Mouse (Mus musculus) layer of hippocampus, adult 2 months (tissue): Measurements from ENCODE around the gene Lix1l. TPM values are rescaled to one million over a fixed set of nuclear protein-coding genes. Genes with fewer than 3 reads are reported as not detected.

Experiments used
- DNase-seq, 2 experiments: peaks; one replicate each; pipeline ENCODE4 v3.0.0; 2022; ENCODE audit warnings: low spot score in 2 of 2
- H3K27ac ChIP-seq: fragments of 200-600 bp; 2 replicates; pipeline ENCODE4 v1.8.1; 2022
- H3K4me3 ChIP-seq: fragments of 200-600 bp; 2 replicates; pipeline ENCODE4 v1.8.1; 2022; ENCODE audit warnings: mild to moderate bottlenecking
- CTCF ChIP-seq: fragments of 200-600 bp; conservative IDR thresholded peaks from 2 replicates; pipeline ENCODE4 v1.8.1; 2022; ENCODE audit warnings: antibody characterized with exemption, mild to moderate bottlenecking, moderate library complexity
- total RNA-seq, 2 experiments: library from RNA; stranded (reverse); gene quantifications; 2 replicates each; pipeline ENCODE4 v1.2.3; 2021

The Lix1l gene
- total RNA-seq, 2 experiments from 2014 or later = 29.0 to 29.1 TPM

GRCm38 (mm10) chr3:96579885-96580454 lies 21.0 kb upstream of the Lix1l start:
- DNase-seq = peak; percentile 91 to 93
- Histone ChIP-seq H3K4me3 (peak overlapping the region; percentile 48), H3K27ac (peak overlapping the region; percentile 72)
- TF ChIP-seq CTCF = peak; percentile 100

- Histone ChIP-seq H3K27ac (no peak overlapping the region), H3K4me3 (no peak overlapping the region)
- no peak for TF ChIP-seq CTCF
- DNase-seq = no peak
These were observed 19.8 kb upstream of the Lix1l start for GRCm38 (mm10) chr3:96581141-96581540.

- TF ChIP-seq CTCF = no peak
- Histone ChIP-seq H3K27ac (no peak overlapping the region), H3K4me3 (no peak overlapping the region)
- peak in 1 of 2 experiments; percentile 9 for DNase-seq
These were observed 19.0 kb upstream of the Lix1l start for GRCm38 (mm10) chr3:96581771-96582515.

GRCm38 (mm10) chr3:96583386-96583785 lies 17.6 kb upstream of the Lix1l start:
- no peak overlapping the region for H3K27ac ChIP-seq
- no peak for DNase-seq
- H3K4me3 ChIP-seq = no peak overlapping the region
- no peak for TF ChIP-seq CTCF

- 0 out of 2 replicates have a peak, but pooled peaks have one; percentile 3 for TF ChIP-seq CTCF
- no peak overlapping the region for H3K4me3 ChIP-seq
- DNase-seq = no peak
- H3K27ac ChIP-seq = no peak overlapping the region
These were observed 10.3 kb upstream of the Lix1l start for GRCm38 (mm10) chr3:96590657-96591056.

- DNase-seq = no peak
- Histone ChIP-seq H3K4me3 (peak overlapping the region; percentile 86), H3K27ac (peak overlapping the region; percentile 96)
- TF ChIP-seq CTCF = no peak
These were observed 7.6 kb upstream of the Lix1l start for GRCm38 (mm10) chr3:96593374-96593773.

GRCm38 (mm10) chr3:96593790-96594560 lies 7.0 kb upstream of the Lix1l start, which contains the start of gene Polr3gl:
Gene Polr3gl (minus strand): TSS chr3:96594181.
- DNase-seq = peak; percentile 89 to 93
- peak within 1 kb of the TSS; percentile 86 for H3K4me3 ChIP-seq
- H3K27ac ChIP-seq = peak within 1 kb of the TSS; percentile 96
- TF ChIP-seq CTCF = peak; percentile 23

GRCm38 (mm10) chr3:96594851-96595250 lies 6.1 kb upstream of the Lix1l start:
- no peak overlapping the region for H3K4me3 ChIP-seq
- H3K27ac ChIP-seq = peak overlapping the region; percentile 92
- no peak for TF ChIP-seq CTCF
- DNase-seq = no peak

- H3K4me3 ChIP-seq = peak overlapping the region; percentile 64
- peak; percentile 46 to 70 for DNase-seq
- peak overlapping the region; percentile 92 for H3K27ac ChIP-seq
- TF ChIP-seq CTCF = no peak
These were observed 5.3 kb upstream of the Lix1l start for GRCm38 (mm10) chr3:96595661-96596060.

- TF ChIP-seq CTCF = no peak
- DNase-seq = peak; percentile 83 to 84
- Histone ChIP-seq H3K4me3 (peak within 1 kb of the TSS; percentile 64), H3K27ac (peak within 1 kb of the TSS; percentile 92)
These were observed 4.7 kb upstream of the Lix1l start, which contains the start of gene Ankrd34a for GRCm38 (mm10) chr3:96596228-96596707. Gene Ankrd34a (plus strand): TSS chr3:96596636.

- peak overlapping the region; percentile 64 for H3K4me3 ChIP-seq
- no peak for TF ChIP-seq CTCF
- no peak for DNase-seq
These were observed 4.1 kb upstream of the Lix1l start for GRCm38 (mm10) chr3:96596855-96597254.

GRCm38 (mm10) chr3:96597435-96597891 lies 3.5 kb upstream of the Lix1l start:
- TF ChIP-seq CTCF = no peak
- Histone ChIP-seq H3K4me3 (peak overlapping the region; percentile 64), H3K27ac (peak overlapping the region; percentile 92)
- DNase-seq = no peak

More at GRCm38 (mm10) chr3:96596855-96597254, 4.1 kb upstream of the Lix1l start:
- H3K27ac ChIP-seq = peak overlapping the region; percentile 92
